Mouse (Mus musculus) MEL (cell line): Measurements from ENCODE around the gene Sptbn1.
A peak's percentile ranks its signal among the peaks of the same experiment; 100 is the strongest.

Experiments used
- CTCF ChIP-seq, 3 experiments: IDR thresholded peaks in 2 of 3; conservative IDR thresholded peaks in 1 of 3; 2 replicates each; pipeline ENCODE4 v1.5.1; 2011 to 2012; ENCODE audit warnings: low read length in 3 of 3, low read depth in 2 of 3, mild to moderate bottlenecking in 2 of 3, improper control_type of control experiment in 1 of 3, inconsistent platforms in 1 of 3, mixed read lengths in 1 of 3, moderate library complexity in 1 of 3; ENCODE audit not compliant: control insufficient read depth in 1 of 3, insufficient read depth in 1 of 3, poor library complexity in 1 of 3, severe bottlenecking in 1 of 3
- ELF1 ChIP-seq: IDR thresholded peaks from 2 replicates; pipeline ENCODE4 v1.6.1; 2014; ENCODE audit warnings: low read depth, mild to moderate bottlenecking, inconsistent platforms, low read length, improper control_type of control experiment, moderate library complexity
- EP300 ChIP-seq, 2 experiments: IDR thresholded peaks; 2 replicates each; pipeline ENCODE4 v1.6.1; 2011; ENCODE audit warnings: improper control_type of control experiment in 2 of 2, low read length in 2 of 2, low read depth in 1 of 2, mild to moderate bottlenecking in 1 of 2
- GATA1 ChIP-seq: IDR thresholded peaks from 2 replicates; pipeline ENCODE4 v1.6.1; 2011; ENCODE audit warnings: low read depth, low read length, improper control_type of control experiment
- MAZ ChIP-seq: IDR thresholded peaks from 2 replicates; pipeline ENCODE4 v1.6.1; 2012; ENCODE audit warnings: low read depth, mild to moderate bottlenecking, inconsistent platforms, low read length, improper control_type of control experiment
- MYC ChIP-seq: IDR thresholded peaks from 2 replicates; pipeline ENCODE4 v1.6.1; 2011; ENCODE audit warnings: low read depth, mild to moderate bottlenecking, low read length, improper control_type of control experiment, moderate library complexity
- POLR2A ChIP-seq, 2 experiments: IDR thresholded peaks; 2 replicates each; pipeline ENCODE4 v1.6.1; 2011 to 2012; ENCODE audit warnings: low read length in 2 of 2, mild to moderate bottlenecking in 2 of 2, control low read depth in 1 of 2, improper control_type of control experiment in 1 of 2, low read depth in 1 of 2, moderate library complexity in 1 of 2; ENCODE audit not compliant: control insufficient read depth in 1 of 2, insufficient read depth in 1 of 2, poor library complexity in 1 of 2
- RAD21 ChIP-seq: IDR thresholded peaks from 2 replicates; pipeline ENCODE4 v1.6.1; 2011; ENCODE audit warnings: mild to moderate bottlenecking, low read depth, low read length, improper control_type of control experiment
- USF2 ChIP-seq, 2 experiments: IDR thresholded peaks; 2 replicates each; pipeline ENCODE4 v1.6.1; 2011 to 2012; ENCODE audit warnings: improper control_type of control experiment in 2 of 2, low read length in 2 of 2, borderline replicate concordance in 1 of 2, inconsistent platforms in 1 of 2, low read depth in 1 of 2, mild to moderate bottlenecking in 1 of 2; ENCODE audit not compliant: insufficient read depth in 1 of 2
- ZMIZ1 ChIP-seq: IDR thresholded peaks from 2 replicates; pipeline ENCODE4 v1.6.1; 2012; ENCODE audit warnings: low read depth, mild to moderate bottlenecking, inconsistent platforms, low read length, improper control_type of control experiment, moderate library complexity
- ZNF384 ChIP-seq: IDR thresholded peaks from 2 replicates; pipeline ENCODE4 v1.6.1; 2012; ENCODE audit warnings: low read depth, mild to moderate bottlenecking, inconsistent platforms, low read length, improper control_type of control experiment

DNA sequence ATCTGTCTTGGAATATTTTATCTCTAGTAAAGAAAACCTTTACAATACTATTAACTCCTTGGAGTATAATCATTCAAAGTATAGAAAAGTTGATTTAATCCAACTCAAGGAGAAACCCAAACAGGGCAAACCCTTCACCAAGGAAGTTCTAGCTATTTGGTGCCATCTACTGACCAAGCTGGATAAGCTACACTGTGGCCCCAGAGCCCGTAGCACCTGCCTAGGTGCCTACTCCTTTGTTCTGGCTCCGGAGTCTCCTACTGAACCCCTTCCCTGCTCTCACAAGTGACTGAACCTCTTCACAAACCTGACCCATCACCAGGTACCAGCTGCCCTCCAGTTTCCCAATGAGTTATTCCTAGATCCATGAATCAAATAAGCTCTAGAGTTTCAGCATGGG, 45.3 kb downstream of the Sptbn1 start:
- no peak for TF ChIP-seq ZMIZ1
- no peak for TF ChIP-seq POLR2A (IDR thresholded peaks at IDR 0.05; ENCODE audit: control insufficient read depth in 1 of 2, insufficient read depth in 1 of 2, low read depth in 1 of 2, low read length in 2 of 2, poor library complexity in 1 of 2)
- TF ChIP-seq MAZ, result no peak
- no peak; the same call in 1 of the 2 replicates for TF ChIP-seq ZNF384
- no peak for TF ChIP-seq USF2 (IDR thresholded peaks at IDR 0.05; ENCODE audit: borderline replicate concordance in 1 of 2, insufficient read depth in 1 of 2, low read depth in 1 of 2, low read length in 2 of 2)
- peak; percentile 49 to 89 (median 72) for TF ChIP-seq CTCF (IDR thresholded peaks at IDR 0.05 in 2 of 3, conservative IDR thresholded peaks at IDR 0.05 in 1 of 3; ENCODE audit: control insufficient read depth in 1 of 3, insufficient read depth in 1 of 3, low read depth in 2 of 3, low read length in 3 of 3, poor library complexity in 1 of 3, severe bottlenecking in 1 of 3)
- TF ChIP-seq ELF1, result no peak
- no peak for TF ChIP-seq MYC
- peak; percentile 94 for TF ChIP-seq RAD21
- no peak for TF ChIP-seq GATA1
- TF ChIP-seq EP300 (IDR thresholded peaks at IDR 0.05; ENCODE audit: low read depth in 1 of 2, low read length in 2 of 2), result no peak
